Mouse (Mus musculus) Patski (cell line): ENCODE measurements around the gene Hoxc8. TPM values are rescaled to one million over a fixed set of nuclear protein-coding genes. Genes with fewer than 3 reads are reported as not detected.

Experiments used
- ATAC-seq: fragments of 100-300 bp; one replicate; pipeline ENCODE4 v1.8.0; 2021
- CTCF ChIA-PET: fragments of 350-600 bp; sonication (Branson Sonifier 250); formaldehyde crosslinking; loops from one replicate; lab custom pipeline; 2022; ENCODE audit warnings: inconsistent platforms; lab: Charles Lee
- POLR2A ChIA-PET: fragments of 350-600 bp; sonication (Branson Sonifier 250); formaldehyde crosslinking; loops from one replicate; lab custom pipeline; 2022; ENCODE audit warnings: antibody characterized with exemption, inconsistent platforms; lab: Charles Lee
- DNase-seq: peaks from one replicate; pipeline ENCODE4 v3.0.0-alpha.2; 2011; ENCODE audit warnings: low read depth, low spot score
- H3K27me3 ChIP-seq: fragments of 371-371 bp; one replicate; pipeline ENCODE4 v1.5.1; 2021
- CTCF ChIP-seq: fragments of 100-300 bp; IDR thresholded peaks from one replicate; pipeline ENCODE4 v1.5.1; 2021
- in situ Hi-C: fragments of 300-500 bp; cut with MboI; formaldehyde crosslinking; loops from 3 replicates; pipeline ENCODE4 v1.11.1; 2018; ENCODE audit warnings: low pct_unique_long_range_greater_than_20kb, mixed read lengths
- polyA plus RNA-seq: library from polyadenylated mRNA; unstranded; gene quantifications from one replicate; pipeline ENCODE4 v1.2.3, GENCODE M21; 2021

Hoxc8 gene
- polyA plus RNA-seq, 1 experiment from 2014 or later, result 0.41 TPM

DNA sequence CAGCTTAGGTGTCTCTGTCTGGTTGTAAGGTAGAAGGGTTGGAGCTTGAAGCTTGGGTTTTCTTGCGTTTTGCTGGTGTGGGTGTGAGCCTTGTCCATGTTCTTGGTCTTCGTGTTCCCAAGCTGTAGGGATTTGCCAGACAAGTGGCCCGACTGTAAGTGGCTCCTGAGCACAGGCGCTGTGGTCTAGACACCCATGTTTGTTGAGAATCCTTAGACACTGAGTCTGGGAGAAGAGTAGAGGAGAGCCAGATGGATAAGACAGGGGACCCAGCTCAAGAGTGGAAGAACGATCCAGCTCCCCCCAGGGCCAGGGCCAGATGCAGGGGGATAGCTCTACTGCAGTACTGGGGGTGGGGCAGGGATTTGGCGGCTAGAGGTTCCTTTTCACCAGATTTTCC, 17.7 kb upstream of the Hoxc8 start:
- ATAC-seq (no peak), DNase-seq (no peak)
- ChIA-PET CTCF (interaction anchor here (1.2 kb wide), 1 partner anchor 212 kb away, joined by 3 read pairs; no protein-coding TSS in a partner anchor), POLR2A (no interaction called here)
- no peaks in the 10 kb centered on the region for H3K27me3 ChIP-seq
- TF ChIP-seq CTCF, result no peak
- in situ Hi-C loops, result no loop called here

- TF ChIP-seq CTCF, result no peak
- ATAC-seq (no peak), DNase-seq (no peak)
- in situ Hi-C loops, result no loop called here
- ChIA-PET POLR2A (no interaction called here), CTCF (interaction anchor here (0.9 kb wide), 1 partner anchor 9 kb away, joined by 3 read pairs; the partner anchor contains the start of gene Hoxc10)
- no peaks in the 10 kb centered on the region for H3K27me3 ChIP-seq
Measured at GRCm38 (mm10) chr15:102975034-102975433, 15.4 kb upstream of the Hoxc8 start.

DNA sequence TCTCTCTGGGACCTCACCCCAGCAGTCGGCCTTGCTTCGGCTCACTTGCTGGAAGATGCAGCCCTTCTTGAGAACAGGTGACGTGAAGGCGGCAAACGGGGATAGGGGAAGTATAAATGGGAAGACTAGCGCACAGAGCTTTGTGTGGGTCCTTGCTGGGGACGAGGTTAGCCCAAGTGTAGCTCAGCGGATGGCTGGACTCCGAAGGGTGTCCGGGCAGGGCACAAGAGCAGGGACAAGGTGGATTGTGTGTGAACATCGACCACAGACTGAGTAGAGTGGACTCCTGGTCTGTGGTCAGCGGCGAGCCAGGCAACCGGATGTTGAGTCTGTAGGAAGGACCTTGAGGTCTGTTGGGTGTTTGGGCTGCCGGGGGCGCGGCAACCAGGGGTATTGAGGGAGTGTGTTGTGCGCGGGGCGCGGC, 14.7 kb upstream of the Hoxc8 start:
- CTCF ChIA-PET, result no interaction called here
- ATAC-seq (no peak), DNase-seq (no peak)
- TF ChIP-seq CTCF, result no peak
- H3K27me3 ChIP-seq, result no peaks in the 10 kb centered on the region
- POLR2A ChIA-PET, result no interaction called here
- in situ Hi-C loops, result no loop called here

- no peaks in the 10 kb centered on the region for H3K27me3 ChIP-seq
- ChIA-PET CTCF (no interaction called here), POLR2A (no interaction called here)
- DNase-seq (no peak), ATAC-seq (no peak)
- TF ChIP-seq CTCF, result no peak
- in situ Hi-C loops, result no loop called here
Measured at GRCm38 (mm10) chr15:102976171-102976570, 14.2 kb upstream of the Hoxc8 start, which contains the start of gene Hoxc9. Hoxc9 (plus strand) TSS chr15:102976439.

DNA sequence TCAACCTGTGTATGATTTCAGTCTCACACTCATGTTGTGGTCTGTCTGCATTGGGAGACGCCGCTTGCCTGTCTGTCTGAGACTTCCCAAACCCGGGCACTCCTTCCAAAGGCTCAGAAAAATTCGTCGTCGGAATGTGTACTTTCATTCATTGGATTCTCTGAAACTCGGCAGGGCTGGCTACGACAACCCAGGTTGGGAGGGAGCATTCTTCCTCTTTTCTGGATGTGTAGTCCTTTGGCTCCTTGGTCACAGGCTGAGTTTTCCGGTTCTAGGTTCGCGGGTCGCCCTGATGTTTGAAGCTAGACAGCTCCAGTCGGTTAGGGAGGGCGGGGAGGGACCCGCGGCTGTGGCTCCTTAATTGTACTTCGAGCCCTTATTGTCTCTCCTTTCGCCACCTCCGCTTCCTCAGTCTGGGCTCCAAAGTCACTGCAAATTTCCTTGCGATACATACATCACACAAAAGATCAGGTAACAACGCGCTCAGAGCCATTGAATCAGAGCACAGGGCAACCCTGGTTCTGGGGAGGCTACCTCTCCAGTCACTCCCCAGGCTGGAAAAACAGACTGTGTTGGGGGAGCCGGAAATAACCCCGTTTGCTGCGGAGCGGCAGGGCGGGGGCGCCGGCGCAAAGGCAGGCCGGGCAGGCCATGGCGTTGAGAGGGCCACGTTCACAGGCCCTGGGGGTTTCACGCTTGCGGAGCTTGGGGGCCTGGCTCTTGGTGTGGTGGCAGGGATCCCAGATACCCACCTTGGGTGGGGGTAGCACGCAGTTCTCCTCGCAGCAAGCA, 13.6 kb upstream of the Hoxc8 start:
- ATAC-seq (no peak), DNase-seq (no peak)
- CTCF ChIA-PET, result interaction anchor here (2.1 to 8.2 kb wide), 2 partner anchors 11 to 202 kb away, joined by 8 to 63 read pairs; partner anchors contain the start of gene Hoxc10
- POLR2A ChIA-PET, result interaction anchor here (1.2 kb wide), 1 partner anchor 22 kb away, joined by 5 read pairs; no protein-coding TSS in a partner anchor
- no peaks in the 10 kb centered on the region for H3K27me3 ChIP-seq
- TF ChIP-seq CTCF, result no peak
- in situ Hi-C loops, result no loop called here

DNA sequence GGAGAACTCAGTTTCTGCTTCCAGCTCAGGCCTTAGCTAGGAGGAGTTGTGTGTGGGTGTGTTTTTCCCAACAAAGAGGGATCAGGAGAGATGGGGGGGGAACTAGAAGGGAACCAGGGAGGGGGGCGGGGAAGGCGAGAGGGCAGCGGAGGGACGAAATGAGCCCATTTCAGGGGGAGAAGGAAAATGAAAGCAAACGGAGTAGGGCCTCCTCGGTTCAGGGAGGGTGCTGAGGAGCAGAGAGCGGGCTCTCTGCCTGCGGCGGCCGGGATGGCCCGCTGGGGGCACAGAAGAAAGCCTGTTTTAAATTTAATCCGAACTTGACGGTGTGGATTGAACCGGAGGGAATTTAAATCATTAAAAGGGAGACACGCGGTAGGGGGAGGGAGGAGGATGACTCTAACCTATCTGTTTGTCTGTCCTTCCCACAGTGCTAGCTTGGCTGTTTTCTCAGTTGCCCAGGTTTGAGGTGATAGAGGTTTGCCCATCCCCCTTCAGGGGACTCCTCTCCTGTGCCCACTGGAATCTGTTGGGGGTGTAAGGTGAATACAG, 12.9 kb upstream of the Hoxc8 start:
- no peak for ATAC-seq
- CTCF ChIA-PET, result interaction anchor here (2.1 to 8.2 kb wide), 2 partner anchors 11 to 201 kb away, joined by 8 to 63 read pairs; partner anchors contain the start of gene Hoxc10
- DNase-seq, result no peak
- TF ChIP-seq CTCF, result no peak
- in situ Hi-C loops, result no loop called here
- POLR2A ChIA-PET, result interaction anchor here (1.2 kb wide), 1 partner anchor 21 kb away, joined by 5 read pairs; no protein-coding TSS in a partner anchor
- no peaks in the 10 kb centered on the region for H3K27me3 ChIP-seq

- H3K27me3 ChIP-seq, result no peaks in the 10 kb centered on the region
- POLR2A ChIA-PET, result interaction anchor here (0.7 to 2.1 kb wide), 3 partner anchors 9 to 28 kb away, joined by 3 to 10 read pairs (median 5); partner anchors contain the start of genes Hoxc10 and Hoxc5
- ATAC-seq, result no peak
Measured at GRCm38 (mm10) chr15:102978615-102979515, 11.5 kb upstream of the Hoxc8 start.

GRCm38 (mm10) chr15:102979936-102980335, 10.5 kb upstream of the Hoxc8 start:
- TF ChIP-seq CTCF, result no peak
- DNase-seq (no peak), ATAC-seq (no peak)
- in situ Hi-C loops, result loop anchor here (10.0 kb wide), 1 partner anchor 335 kb away; the partner anchor contains the start of gene Gpr84
- H3K27me3 ChIP-seq, result no peaks in the 10 kb centered on the region
- ChIA-PET CTCF (interaction anchor here (1.1 to 8.2 kb wide), 6 partner anchors 14 to 349 kb away, joined by 3 to 63 read pairs (median 4); partner anchors contain the start of gene Hoxc10), POLR2A (interaction anchor here (0.7 to 2.1 kb wide), 3 partner anchors 11 to 27 kb away, joined by 3 to 10 read pairs (median 5); partner anchors contain the start of genes Hoxc10 and Hoxc5)

More at GRCm38 (mm10) chr15:102978615-102979515, 11.5 kb upstream of the Hoxc8 start:
- TF ChIP-seq CTCF, result no peak
- in situ Hi-C loops, result no loop called here
- CTCF ChIA-PET, result interaction anchor here (1.3 to 8.2 kb wide), 5 partner anchors 13 to 329 kb away, joined by 4 to 63 read pairs (median 8); partner anchors contain the start of gene Hoxc10
- DNase-seq, result no peak

DNA sequence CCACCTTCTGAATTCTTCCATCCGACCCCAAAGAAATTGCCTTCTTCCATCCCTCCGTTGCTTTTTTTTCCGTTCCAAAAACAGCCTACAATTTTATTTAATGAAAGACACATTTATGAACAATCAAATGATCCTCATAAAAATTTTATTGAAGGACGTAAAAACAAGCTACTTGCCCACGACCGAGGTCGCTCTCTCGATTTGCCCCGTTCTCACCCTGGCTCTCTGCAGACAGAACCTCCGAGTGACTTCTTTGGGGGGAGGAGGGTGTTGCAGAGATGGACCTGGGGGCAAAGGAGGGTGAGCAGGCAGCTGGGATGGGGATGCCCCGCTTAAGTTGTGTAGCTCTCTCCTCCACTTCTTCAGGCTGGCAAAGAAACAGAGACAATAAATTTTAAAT, 10.1 kb upstream of the Hoxc8 start:
- CTCF ChIA-PET, result interaction anchor here (1.1 to 8.2 kb wide), 5 partner anchors 14 to 349 kb away, joined by 3 to 63 read pairs (median 4); partner anchors contain the start of gene Hoxc10
- no peak for TF ChIP-seq CTCF
- no peaks in the 10 kb centered on the region for H3K27me3 ChIP-seq
- no peak for DNase-seq
- POLR2A ChIA-PET, result interaction anchor here (2.1 kb wide), 1 partner anchor 14 kb away, joined by 10 read pairs; the partner anchor contains the start of genes Hoxc10 and Hoxc5
- no peak for ATAC-seq
- in situ Hi-C loops, result loop anchor here (10.0 kb wide), 1 partner anchor 334 kb away; the partner anchor contains the start of gene Gpr84
